Mouse (Mus musculus): ENCODE results near the gene Ddx19a. TPM values are rescaled to one million over a fixed set of nuclear protein-coding genes. Genes with fewer than 3 reads are reported as not detected.

Ddx19a gene
- polyA plus RNA-seq, 1 experiment from 2014 or later = 37.3 TPM

Small RNA genes within 50 kb of the gene (microRNA-seq; reads per million reads assigned to microRNA genes)
- not detected for gene Gm24103 (ENCODE audit: insufficient number of aligned reads)
- 2.5 reads per million for gene Mir3473d (ENCODE audit: insufficient number of aligned reads)

Other genes starting within 250 kb of the Ddx19a start
- gene Il34, start 191.9 kb downstream of the Ddx19a start, polyA plus RNA-seq (2014; fragmentation: Nextera tagmentation; extraction: Ambion mirVana) = 0.25 and 0.29 TPM in 2 replicates
- gene Cog4, start 151.2 kb downstream of the Ddx19a start, polyA plus RNA-seq (2014; fragmentation: Nextera tagmentation; extraction: Ambion mirVana) = 63.9 and 64.3 TPM in 2 replicates
- 231 and 232 TPM in 2 replicates for gene Sf3b3, start 151.0 kb downstream of the Ddx19a start, polyA plus RNA-seq (2014; fragmentation: Nextera tagmentation; extraction: Ambion mirVana)
- gene Fuk, start 95.3 kb downstream of the Ddx19a start, polyA plus RNA-seq (2014; fragmentation: Nextera tagmentation; extraction: Ambion mirVana) = 9.5 and 11.1 TPM in 2 replicates
- 16.0 and 16.5 TPM in 2 replicates for gene St3gal2, start 77.9 kb downstream of the Ddx19a start, polyA plus RNA-seq (2014; fragmentation: Nextera tagmentation; extraction: Ambion mirVana)
- 9.9 and 10.2 TPM in 2 replicates for gene Ddx19b, start 34.0 kb upstream of the Ddx19a start, polyA plus RNA-seq (2014; fragmentation: Nextera tagmentation; extraction: Ambion mirVana)
- 79.0 and 91.7 TPM in 2 replicates for gene Aars, start 35.3 kb upstream of the Ddx19a start, polyA plus RNA-seq (2014; fragmentation: Nextera tagmentation; extraction: Ambion mirVana)
- gene Exosc6, start 58.5 kb upstream of the Ddx19a start, polyA plus RNA-seq (2014; fragmentation: Nextera tagmentation; extraction: Ambion mirVana) = 10.8 and 13.1 TPM in 2 replicates
- 0.36 and 0.49 TPM in 2 replicates for gene Clec18a, start 94.6 kb upstream of the Ddx19a start, polyA plus RNA-seq (2014; fragmentation: Nextera tagmentation; extraction: Ambion mirVana)
- 7.4 and 8.5 TPM in 2 replicates for gene Pdpr, start 96.8 kb upstream of the Ddx19a start, polyA plus RNA-seq (2014; fragmentation: Nextera tagmentation; extraction: Ambion mirVana)